Mouse (Mus musculus): Measurements from ENCODE around the gene Pnpla2. TPM values are rescaled to one million over a fixed set of nuclear protein-coding genes. Genes with fewer than 3 reads are reported as not detected.

Pnpla2 gene
- total and polyA plus RNA-seq, 3 experiments = 398 to 669 (median 572) TPM

DNA sequence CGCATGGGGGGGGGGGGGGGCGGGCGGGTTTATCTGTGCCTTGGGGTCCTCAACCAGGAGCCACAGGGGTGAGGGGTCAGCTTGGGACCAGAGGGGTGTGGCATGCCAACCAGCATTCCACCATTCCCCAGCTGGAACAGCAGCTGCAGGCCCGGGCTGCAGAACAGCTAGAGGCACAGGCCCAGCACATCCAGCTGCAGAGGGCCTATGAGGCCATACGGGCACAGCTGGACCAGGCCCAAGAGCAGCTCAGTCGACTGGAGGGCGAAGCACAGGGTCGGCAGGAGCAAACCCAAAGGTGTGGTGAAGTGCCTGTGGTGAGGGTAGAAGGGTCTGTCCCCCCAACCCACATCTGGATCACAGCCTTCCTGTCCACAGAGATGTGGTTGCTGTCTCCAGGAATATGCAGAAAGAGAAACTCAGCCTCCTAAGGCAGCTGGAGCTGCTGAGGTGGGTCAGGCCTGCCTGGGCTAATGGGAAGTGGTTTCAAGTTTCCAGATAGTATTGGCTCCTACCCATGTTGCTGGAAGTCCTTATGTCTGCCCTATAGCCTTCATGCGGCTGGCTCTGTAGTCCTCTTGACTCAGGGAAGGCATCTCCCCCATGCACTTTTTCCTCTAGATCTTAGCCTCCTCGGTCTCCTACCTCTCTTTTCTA is 10.5 kb downstream of the Pnpla2 start:
- Histone ChIP-seq H3K4me3 (peak overlapping the region; percentile 52; the same call in 1 of the 2 replicates), H3K27ac (peak overlapping the region; percentile 63), H3K36me3 (ENCODE audit: control insufficient read depth, insufficient read depth, low read length) (peaks cover under 1% of the 10 kb centered on the region; the same call in 1 of the 2 replicates), H3K9ac (ENCODE audit: low read depth, low read length) (peak overlapping the region; percentile 32), H3K79me2 (replicated peaks; ENCODE audit: control insufficient read depth, insufficient read depth, low read length) (no peaks in the 10 kb centered on the region; the same call in 1 of the 2 replicates), H3K4me1 (ENCODE audit: control insufficient read depth, insufficient read depth, low read length) (peaks cover 26% of the 10 kb centered on the region), H3K27me3 (ENCODE audit: control insufficient read depth, insufficient read depth, low read length) (no peaks in the 10 kb centered on the region)
- peak in 1 of 2 experiments; percentile 59 for DNase-seq
- TF ChIP-seq CTCF (IDR thresholded peaks at IDR 0.05) (no peak), EP300 (IDR thresholded peaks at IDR 0.05; ENCODE audit: insufficient read depth, low read depth, low read length) (no peak), POLR2A (IDR thresholded peaks at IDR 0.05; ENCODE audit: insufficient read depth, low read depth, low read length) (no peak)
- 39% methylated on average over 10 of the region's 10 CpGs for WGBS
- intact Hi-C loops (cut with DNase I) = no loop called here

DNA sequence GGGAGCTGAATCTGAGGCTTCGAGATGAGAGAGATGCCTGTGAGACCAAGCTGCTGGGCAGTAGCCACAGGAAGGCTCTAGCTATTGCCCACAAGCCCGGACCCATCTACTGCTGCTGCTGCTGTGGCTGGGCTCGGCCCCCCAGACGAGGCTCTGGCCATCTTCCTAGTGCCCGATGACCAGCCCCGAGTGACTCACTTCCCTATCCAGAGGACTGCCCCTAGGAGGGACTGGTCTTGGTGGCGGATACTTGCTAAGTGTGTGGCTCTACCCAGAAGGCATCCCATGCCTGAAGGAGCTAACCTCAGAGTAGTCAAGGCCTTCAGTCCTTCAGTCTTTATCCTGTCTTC is 11.0 kb downstream of the Pnpla2 start:
- H3K4me3 ChIP-seq = no peak overlapping the region
- 34% methylated on average over 7 of the region's 7 CpGs for WGBS
- no peaks in the 10 kb centered on the region for H3K27me3 ChIP-seq (ENCODE audit: control insufficient read depth, insufficient read depth, low read length)

DNA sequence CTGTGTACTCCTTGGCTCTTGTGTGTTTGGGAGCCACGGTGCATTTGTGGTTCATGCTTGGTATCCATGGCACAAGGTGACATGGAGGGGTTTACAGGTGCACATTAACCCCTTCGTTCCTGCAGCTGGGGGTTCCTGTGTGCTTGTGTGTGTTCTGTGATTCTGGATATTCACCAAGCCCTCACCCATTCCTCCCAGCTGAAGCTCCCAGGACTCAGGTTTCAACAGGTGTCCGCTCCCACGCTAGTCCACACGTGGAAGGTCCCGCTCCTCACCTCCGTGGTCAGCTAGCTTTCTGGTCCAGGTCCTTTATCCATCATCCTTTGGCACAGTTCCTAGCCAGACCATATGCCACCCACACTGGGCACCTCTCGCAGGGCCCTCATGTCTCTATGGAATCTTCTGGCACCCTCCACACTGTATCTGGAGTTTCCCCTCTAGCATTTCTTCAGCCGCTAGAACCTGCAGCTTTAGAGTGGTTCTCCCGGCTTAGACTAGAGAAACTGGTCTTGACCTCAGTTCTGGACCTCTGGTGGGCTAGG is 11.7 kb downstream of the Pnpla2 start:
- 60% methylated on average over 10 of the region's 10 CpGs for WGBS
- peaks cover 23% of the 10 kb centered on the region for H3K4me1 ChIP-seq (ENCODE audit: control insufficient read depth, insufficient read depth, low read length)
- H3K79me2 ChIP-seq (replicated peaks; ENCODE audit: control insufficient read depth, insufficient read depth, low read length) = no peaks in the 10 kb centered on the region; the same call in 1 of the 2 replicates
- no peaks in the 10 kb centered on the region for H3K27me3 ChIP-seq (ENCODE audit: control insufficient read depth, insufficient read depth, low read length)
- intact Hi-C loops (cut with DNase I) = no loop called here
- peak overlapping the region; percentile 37 for H3K9ac ChIP-seq (ENCODE audit: low read depth, low read length)
- peak overlapping the region; percentile 82 for H3K4me3 ChIP-seq
- no peaks in the 10 kb centered on the region; the same call in 1 of the 2 replicates for H3K36me3 ChIP-seq (ENCODE audit: control insufficient read depth, insufficient read depth, low read length)
- H3K27ac ChIP-seq = peak overlapping the region; percentile 98
- DNase-seq = no peak
- TF ChIP-seq EP300 (IDR thresholded peaks at IDR 0.05; ENCODE audit: insufficient read depth, low read depth, low read length) = no peak

More for the DNA sequence above, 11.0 kb downstream of the Pnpla2 start:
- H3K4me1 ChIP-seq (ENCODE audit: control insufficient read depth, insufficient read depth, low read length) = peaks cover 23% of the 10 kb centered on the region
- no peaks in the 10 kb centered on the region; the same call in 1 of the 2 replicates for H3K36me3 ChIP-seq (ENCODE audit: control insufficient read depth, insufficient read depth, low read length)
- TF ChIP-seq POLR2A (IDR thresholded peaks at IDR 0.05; ENCODE audit: insufficient read depth, low read depth, low read length) = peak; percentile 47; the same call in 1 of the 2 replicates
- no peak for TF ChIP-seq CTCF (IDR thresholded peaks at IDR 0.05)
- no peak for TF ChIP-seq EP300 (IDR thresholded peaks at IDR 0.05; ENCODE audit: insufficient read depth, low read depth, low read length)
- intact Hi-C loops (cut with DNase I) = no loop called here
- peak; percentile 61 to 72 for DNase-seq
- peak overlapping the region; percentile 63 for H3K27ac ChIP-seq
- H3K9ac ChIP-seq (ENCODE audit: low read depth, low read length) = 0 out of 2 replicates have a peak overlapping the region, but pooled peaks have one; percentile 6
- no peaks in the 10 kb centered on the region; the same call in 1 of the 2 replicates for H3K79me2 ChIP-seq (replicated peaks; ENCODE audit: control insufficient read depth, insufficient read depth, low read length)

DNA sequence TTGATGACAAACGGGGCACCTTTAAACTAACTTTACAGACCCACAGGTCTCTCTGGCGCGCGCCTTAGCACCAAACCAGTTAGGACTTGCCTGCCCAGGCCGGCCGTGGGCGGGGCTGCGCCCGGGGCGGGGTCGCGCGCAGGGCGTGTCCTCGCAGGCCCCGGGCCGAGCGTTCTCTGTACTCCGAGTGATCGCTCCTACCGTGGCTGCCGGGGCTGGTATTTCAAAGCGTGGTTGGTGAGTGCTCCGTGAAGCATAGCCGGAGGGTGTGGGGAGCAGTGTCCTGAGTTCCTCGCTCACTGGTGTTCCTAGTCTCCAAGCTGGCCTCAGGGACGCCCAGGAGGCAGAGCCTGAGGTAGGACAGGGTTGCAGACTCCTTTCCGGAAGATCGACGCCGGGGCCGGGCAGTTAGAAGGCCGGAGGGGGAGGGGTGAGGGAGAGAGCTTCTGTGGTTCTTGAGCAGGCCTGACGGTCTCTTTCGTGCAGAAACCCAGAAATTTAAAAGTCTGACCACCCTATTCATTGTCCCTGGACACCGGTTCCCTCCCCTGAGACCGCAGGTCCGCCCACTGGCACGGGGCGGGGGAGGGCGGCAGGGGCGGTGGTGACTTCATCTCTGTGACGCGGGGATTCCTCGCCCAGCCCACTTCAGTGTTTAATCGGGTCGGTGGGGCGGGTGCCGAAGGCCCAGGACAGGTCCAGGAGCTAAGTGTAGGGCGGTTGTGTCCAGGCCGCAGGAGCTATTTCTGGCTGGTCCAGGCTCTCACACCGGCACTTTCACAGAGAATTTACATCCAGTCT is 12.4 kb downstream of the Pnpla2 start, which contains the start of gene Cd151:
Gene Cd151, plus strand, starts transcription at position 163 of the 801 bp plus-strand sequence.
- intact Hi-C loops (cut with DNase I) = no loop called here
- Histone ChIP-seq H3K27me3 (ENCODE audit: control insufficient read depth, insufficient read depth, low read length) (no peaks in the 10 kb centered on the region), H3K36me3 (ENCODE audit: control insufficient read depth, insufficient read depth, low read length) (no peaks in the 10 kb centered on the region; the same call in 1 of the 2 replicates), H3K9ac (ENCODE audit: low read depth, low read length) (peak within 1 kb of the TSS; percentile 75), H3K4me3 (peak within 1 kb of the TSS; percentile 82), H3K27ac (peak within 1 kb of the TSS; percentile 98), H3K4me1 (ENCODE audit: control insufficient read depth, insufficient read depth, low read length) (peaks cover 21% of the 10 kb centered on the region), H3K79me2 (replicated peaks; ENCODE audit: control insufficient read depth, insufficient read depth, low read length) (no peaks in the 10 kb centered on the region; the same call in 1 of the 2 replicates)
- peak; percentile 95 for DNase-seq
- TF ChIP-seq CTCF (IDR thresholded peaks at IDR 0.05) (no peak), POLR2A (IDR thresholded peaks at IDR 0.05; ENCODE audit: insufficient read depth, low read depth, low read length) (peak; percentile 89)
- under 1% methylated on average over 52 of the region's 52 CpGs for WGBS

DNA sequence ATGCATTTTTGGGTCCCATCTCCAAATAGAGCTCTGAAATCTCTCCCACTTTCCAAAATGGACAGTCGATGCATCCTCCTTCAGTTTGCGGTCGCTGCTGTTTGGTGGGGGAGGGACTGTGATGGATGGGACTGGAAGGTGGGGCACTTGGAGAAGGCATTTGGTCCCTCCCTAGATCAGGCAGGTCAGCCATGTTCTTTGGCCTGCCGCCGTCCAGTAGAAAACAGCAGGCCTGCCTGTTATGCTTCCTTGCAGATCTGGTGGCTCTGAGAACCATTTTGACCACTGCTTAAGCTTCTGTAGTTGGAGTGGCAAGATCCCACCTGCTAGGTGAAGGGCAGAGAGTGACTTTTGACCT is 13.1 kb downstream of the Pnpla2 start:
- intact Hi-C loops (cut with DNase I) = no loop called here
- 3% methylated on average over 5 of the region's 5 CpGs for WGBS
- H3K4me1 ChIP-seq (ENCODE audit: control insufficient read depth, insufficient read depth, low read length) = peaks cover 19% of the 10 kb centered on the region
- peak overlapping the region; percentile 98 for H3K27ac ChIP-seq
- peak overlapping the region; percentile 82 for H3K4me3 ChIP-seq
- TF ChIP-seq POLR2A (IDR thresholded peaks at IDR 0.05; ENCODE audit: insufficient read depth, low read depth, low read length) (no peak), EP300 (IDR thresholded peaks at IDR 0.05; ENCODE audit: insufficient read depth, low read depth, low read length) (no peak), CTCF (IDR thresholded peaks at IDR 0.05) (no peak)
- no peaks in the 10 kb centered on the region for H3K27me3 ChIP-seq (ENCODE audit: control insufficient read depth, insufficient read depth, low read length)
- H3K79me2 ChIP-seq (replicated peaks; ENCODE audit: control insufficient read depth, insufficient read depth, low read length) = no peaks in the 10 kb centered on the region; the same call in 1 of the 2 replicates
- DNase-seq = peak in 1 of 2 experiments; percentile 58
- no peaks in the 10 kb centered on the region; the same call in 1 of the 2 replicates for H3K36me3 ChIP-seq (ENCODE audit: control insufficient read depth, insufficient read depth, low read length)
- peak overlapping the region; percentile 75 for H3K9ac ChIP-seq (ENCODE audit: low read depth, low read length)

Measured in heart, adult 2 months (tissue).